Mouse (Mus musculus): ENCODE data around the gene Hist2h2ab.
A peak's percentile ranks its signal among the peaks of the same experiment; 100 is the strongest.
"Not testable (repeated sequence)": the region's sequence is repeated elsewhere in the genome, so short reads cannot be mapped to it uniquely, and the experiment has no call there.

The Hist2h2ab gene

GRCm38 (mm10) chr3:96198601-96199251, 20.9 kb upstream of the Hist2h2ab start:
- DNase-seq, result not testable (repeated sequence)

GRCm38 (mm10) chr3:96199731-96200130, 19.9 kb upstream of the Hist2h2ab start:
- DNase-seq, result no peak

- DNase-seq, result no peak
These were observed 11.8 kb upstream of the Hist2h2ab start for GRCm38 (mm10) chr3:96207819-96208218.

- no peak for DNase-seq
These were observed 10.4 kb upstream of the Hist2h2ab start for GRCm38 (mm10) chr3:96209242-96209641.

- peak; percentile 94 for DNase-seq
These were observed 449 bp upstream of the Hist2h2ab start for GRCm38 (mm10) chr3:96219191-96219641.

- DNase-seq, result not testable (repeated sequence)
These were observed 583 bp downstream of the Hist2h2ab start for GRCm38 (mm10) chr3:96220131-96220764.

GRCm38 (mm10) chr3:96220765-96221639, 1.3 kb downstream of the Hist2h2ab start, which contains the start of the genes Hist2h2ac and Hist2h2be:
Gene Hist2h2ac, minus strand, starts transcription at chr3:96220880.
Gene Hist2h2be, plus strand, starts transcription at chr3:96221119.
- DNase-seq, result peak; percentile 99

GRCm38 (mm10) chr3:96221640-96222038, 2.0 kb downstream of the Hist2h2ab start:
- peak; percentile 91 for DNase-seq

GRCm38 (mm10) chr3:96222774-96223173, 3.1 kb downstream of the Hist2h2ab start:
- DNase-seq, result peak; percentile 92

GRCm38 (mm10) chr3:96225421-96225820, 5.8 kb downstream of the Hist2h2ab start:
- DNase-seq, result peak; percentile 85

- DNase-seq, result peak; percentile 97
These were observed 7.3 kb downstream of the Hist2h2ab start for GRCm38 (mm10) chr3:96226695-96227648.

GRCm38 (mm10) chr3:96228828-96229227, 9.2 kb downstream of the Hist2h2ab start:
- no peak for DNase-seq

- peak; percentile 89 for DNase-seq
These were observed 10.7 kb downstream of the Hist2h2ab start for GRCm38 (mm10) chr3:96230404-96230803.

GRCm38 (mm10) chr3:96230910-96231757, 11.5 kb downstream of the Hist2h2ab start:
- peak; percentile 92 for DNase-seq

- DNase-seq, result no peak
These were observed 12.1 kb downstream of the Hist2h2ab start for GRCm38 (mm10) chr3:96231758-96232120.

GRCm38 (mm10) chr3:96234914-96235313, 15.2 kb downstream of the Hist2h2ab start:
- no peak for DNase-seq

GRCm38 (mm10) chr3:96235836-96236235, 16.2 kb downstream of the Hist2h2ab start:
- DNase-seq, result no peak

GRCm38 (mm10) chr3:96236834-96237334, 17.2 kb downstream of the Hist2h2ab start:
- DNase-seq, result peak; percentile 82

- DNase-seq, result peak; percentile 87
These were observed 17.8 kb downstream of the Hist2h2ab start for GRCm38 (mm10) chr3:96237335-96237903.

- peak; percentile 79 for DNase-seq
These were observed 18.3 kb downstream of the Hist2h2ab start for GRCm38 (mm10) chr3:96237904-96238511.
